Mouse (Mus musculus) heart, embryonic 13.5 days (tissue): Measurements from ENCODE around the gene Ugt1a7c. TPM values are rescaled to one million over a fixed set of nuclear protein-coding genes. Genes with fewer than 3 reads are reported as not detected.
"Not testable (repeated sequence)": the region's sequence is repeated elsewhere in the genome, so short reads cannot be mapped to it uniquely, and the experiment has no call there.

ENCODE experiments used
- ATAC-seq: fragments of 200-750 bp; cut with Nextera tagmentation; 2 replicates; pipeline ENCODE4 v1.8.0; 2017; ENCODE audit warnings: moderate TSS enrichment; ENCODE audit not compliant: insufficient number of reproducible peaks, low FRiP score, low TSS enrichment; ENCODE audit errors: extremely low read depth
- H3K27ac ChIP-seq: fragments of 300-500 bp; sonication (generic); replicated peaks from 2 replicates; pipeline ENCODE4 v1.5.1; 2015; ENCODE audit warnings: moderate library complexity, mild to moderate bottlenecking, inconsistent platforms
- H3K27me3 ChIP-seq: fragments of 300-500 bp; sonication (generic); replicated peaks from 2 replicates; pipeline ENCODE4 v1.6.1; 2015; ENCODE audit warnings: mild to moderate bottlenecking, inconsistent platforms
- H3K36me3 ChIP-seq: fragments of 300-500 bp; sonication (generic); 2 replicates; pipeline ENCODE4 v1.6.1; 2015; ENCODE audit warnings: mild to moderate bottlenecking, inconsistent platforms
- H3K4me1 ChIP-seq: fragments of 300-500 bp; sonication (generic); 2 replicates; pipeline ENCODE4 v1.6.1; 2015; ENCODE audit warnings: inconsistent platforms
- H3K4me2 ChIP-seq: fragments of 300-500 bp; sonication (generic); 2 replicates; pipeline ENCODE4 v1.6.1; 2015; ENCODE audit warnings: inconsistent platforms, mild to moderate bottlenecking, moderate library complexity
- H3K4me3 ChIP-seq: fragments of 300-500 bp; sonication (generic); 2 replicates; pipeline ENCODE4 v1.5.1; 2015; ENCODE audit warnings: moderate library complexity, mild to moderate bottlenecking, inconsistent platforms
- H3K9ac ChIP-seq: fragments of 300-500 bp; sonication (generic); 2 replicates; pipeline ENCODE4 v1.6.1; 2015; ENCODE audit warnings: inconsistent platforms, mild to moderate bottlenecking, moderate library complexity
- H3K9me3 ChIP-seq: fragments of 300-500 bp; sonication (generic); 2 replicates; pipeline ENCODE4 v1.6.1; 2016; ENCODE audit warnings: inconsistent platforms
- WGBS: fragments of 180-500 bp; shearing (Covaris S2); methylation state at CpG from one replicate; pipeline ENCODE4 v1.1.7; 2015; ENCODE audit warnings: mixed read lengths; 5-methylcytosine and 5-hydroxymethylcytosine counted together
- polyA plus RNA-seq: library from polyadenylated mRNA; unstranded; fragments of >200 nt; fragmentation: Nextera tagmentation; extraction: Ambion mirVana; gene quantifications from 2 replicates; pipeline ENCODE4 v1.2.1, GENCODE M21; 2015

The Ugt1a7c gene
- polyA plus RNA-seq, 1 experiment from 2014 or later, result 1.7 TPM

- WGBS, result 1% methylated on average over 5 of the region's 5 CpGs
- not testable (repeated sequence) for H3K4me2 ChIP-seq, H3K27ac ChIP-seq, H3K4me3 ChIP-seq, H3K4me1 ChIP-seq, ATAC-seq, H3K36me3 ChIP-seq, H3K27me3 ChIP-seq, H3K9me3 ChIP-seq, H3K9ac ChIP-seq
These were observed 49.3 kb downstream of the Ugt1a7c start for GRCm38 (mm10) chr1:88143966-88144675.

GRCm38 (mm10) chr1:88145278-88145677, 50.4 kb downstream of the Ugt1a7c start:
- WGBS, result 51% methylated on average over 2 of the region's 2 CpGs
- not testable (repeated sequence) for H3K27me3 ChIP-seq

GRCm38 (mm10) chr1:88150133-88150532, 55.3 kb downstream of the Ugt1a7c start:
- not testable (repeated sequence) for H3K27me3 ChIP-seq, H3K4me1 ChIP-seq, H3K27ac ChIP-seq, H3K9ac ChIP-seq, H3K36me3 ChIP-seq, H3K9me3 ChIP-seq, ATAC-seq, H3K4me3 ChIP-seq, H3K4me2 ChIP-seq
- WGBS, result 64% methylated on average over 2 of the region's 2 CpGs

More at GRCm38 (mm10) chr1:88145278-88145677, 50.4 kb downstream of the Ugt1a7c start:
- ATAC-seq, H3K4me1 ChIP-seq, H3K4me2 ChIP-seq, H3K36me3 ChIP-seq, H3K9ac ChIP-seq, H3K27ac ChIP-seq, H3K4me3 ChIP-seq, H3K9me3 ChIP-seq: not testable (repeated sequence)

- ATAC-seq, result no peak
These were observed 63.6 kb downstream of the Ugt1a7c start for GRCm38 (mm10) chr1:88158430-88158829.

GRCm38 (mm10) chr1:88165711-88166110, 70.8 kb downstream of the Ugt1a7c start, which contains the start of gene Ugt1a5:
Ugt1a5 (plus strand) TSS chr1:88166012.
- Histone ChIP-seq H3K4me3 (no peak within 1 kb of the TSS), H3K27ac (no peak within 1 kb of the TSS), H3K4me2 (no peak within 1 kb of the TSS), H3K9ac (no peak within 1 kb of the TSS), H3K36me3 (no peaks in the 10 kb centered on the region), H3K9me3 (peaks cover 5% of the 10 kb centered on the region; the same call in 1 of the 2 replicates), H3K27me3 (no peaks in the 10 kb centered on the region), H3K4me1 (no peaks in the 10 kb centered on the region)
- 69% methylated on average over 5 of the region's 5 CpGs for WGBS
- ATAC-seq, result no peak

More at GRCm38 (mm10) chr1:88158430-88158829, 63.6 kb downstream of the Ugt1a7c start:
- no peaks in the 10 kb centered on the region for H3K9me3 ChIP-seq
- H3K4me3 ChIP-seq, result no peak overlapping the region
- H3K9ac ChIP-seq, result no peak overlapping the region
- H3K27me3 ChIP-seq, result no peaks in the 10 kb centered on the region
- H3K36me3 ChIP-seq, result no peaks in the 10 kb centered on the region
- no peak overlapping the region for H3K4me2 ChIP-seq
- 66% methylated on average over 2 of the region's 2 CpGs for WGBS
- H3K27ac ChIP-seq, result no peak overlapping the region
- no peaks in the 10 kb centered on the region for H3K4me1 ChIP-seq

GRCm38 (mm10) chr1:88172190-88172589, 77.3 kb downstream of the Ugt1a7c start:
- H3K4me2 ChIP-seq, H3K36me3 ChIP-seq, ATAC-seq, H3K27ac ChIP-seq, H3K4me3 ChIP-seq, H3K9ac ChIP-seq, H3K4me1 ChIP-seq, H3K27me3 ChIP-seq: not testable (repeated sequence)
- 76% methylated on average over 6 of the region's 7 CpGs for WGBS
- H3K9me3 ChIP-seq, result peaks cover 24% of the 10 kb centered on the region

- Histone ChIP-seq H3K9ac (no peak overlapping the region), H3K4me1 (no peaks in the 10 kb centered on the region), H3K27ac (no peak overlapping the region), H3K4me3 (no peak overlapping the region), H3K36me3 (no peaks in the 10 kb centered on the region), H3K4me2 (no peak overlapping the region), H3K27me3 (no peaks in the 10 kb centered on the region), H3K9me3 (peaks cover 20% of the 10 kb centered on the region)
- WGBS, result 86% methylated on average over 1 of the region's 1 CpGs
- ATAC-seq, result no peak
These were observed 84.8 kb downstream of the Ugt1a7c start for GRCm38 (mm10) chr1:88179657-88180056.

- H3K4me1 ChIP-seq, result no peaks in the 10 kb centered on the region
- no peak overlapping the region for H3K9ac ChIP-seq
- no peaks in the 10 kb centered on the region for H3K36me3 ChIP-seq
- no peak overlapping the region for H3K27ac ChIP-seq
- H3K4me3 ChIP-seq, result no peak overlapping the region
- no peak for ATAC-seq
- H3K27me3 ChIP-seq, result no peaks in the 10 kb centered on the region
- WGBS, result 78% methylated on average over 5 of the region's 5 CpGs
- H3K9me3 ChIP-seq, result no peaks in the 10 kb centered on the region
- no peak overlapping the region for H3K4me2 ChIP-seq
These were observed 91.6 kb downstream of the Ugt1a7c start for GRCm38 (mm10) chr1:88186325-88186935.

GRCm38 (mm10) chr1:88192136-88192535, 97.3 kb downstream of the Ugt1a7c start:
- 0 out of 2 replicates have a peak, but pooled peaks cover 3% of the 10 kb centered on the region for H3K27me3 ChIP-seq

GRCm38 (mm10) chr1:88195687-88196086, 100.8 kb downstream of the Ugt1a7c start:
- Histone ChIP-seq H3K27me3 (0 out of 2 replicates have a peak, but pooled peaks cover 3% of the 10 kb centered on the region), H3K4me2 (no peak overlapping the region), H3K4me1 (no peaks in the 10 kb centered on the region; the same call in 1 of the 2 replicates), H3K4me3 (no peak overlapping the region), H3K27ac (no peak overlapping the region), H3K9me3 (no peaks in the 10 kb centered on the region), H3K9ac (no peak overlapping the region), H3K36me3 (no peaks in the 10 kb centered on the region)
- WGBS, result 88% methylated on average over 1 of the region's 1 CpGs
- ATAC-seq, result no peak

More at GRCm38 (mm10) chr1:88192136-88192535, 97.3 kb downstream of the Ugt1a7c start:
- no peaks in the 10 kb centered on the region for H3K9me3 ChIP-seq
- H3K4me1 ChIP-seq, result no peaks in the 10 kb centered on the region
- H3K9ac ChIP-seq, result no peak overlapping the region
- 65% methylated on average over 3 of the region's 3 CpGs for WGBS
- H3K27ac ChIP-seq, result no peak overlapping the region
- H3K4me3 ChIP-seq, result no peak overlapping the region
- no peak for ATAC-seq
- H3K36me3 ChIP-seq, result no peaks in the 10 kb centered on the region
- H3K4me2 ChIP-seq, result no peak overlapping the region

- H3K4me3 ChIP-seq, result no peak overlapping the region
- no peak overlapping the region for H3K27ac ChIP-seq
- no peak overlapping the region for H3K9ac ChIP-seq
- H3K9me3 ChIP-seq, result no peaks in the 10 kb centered on the region
- ATAC-seq, result no peak
- no peak overlapping the region for H3K4me2 ChIP-seq
- H3K27me3 ChIP-seq, result 0 out of 2 replicates have a peak, but pooled peaks cover 3% of the 10 kb centered on the region
- 63% methylated on average over 3 of the region's 3 CpGs for WGBS
- no peaks in the 10 kb centered on the region; the same call in 1 of the 2 replicates for H3K4me1 ChIP-seq
- H3K36me3 ChIP-seq, result no peaks in the 10 kb centered on the region
These were observed 102.6 kb downstream of the Ugt1a7c start for GRCm38 (mm10) chr1:88197443-88197842.
